ENCODE assay signal across 8 mouse cellular contexts in the genomic region with DNA sequence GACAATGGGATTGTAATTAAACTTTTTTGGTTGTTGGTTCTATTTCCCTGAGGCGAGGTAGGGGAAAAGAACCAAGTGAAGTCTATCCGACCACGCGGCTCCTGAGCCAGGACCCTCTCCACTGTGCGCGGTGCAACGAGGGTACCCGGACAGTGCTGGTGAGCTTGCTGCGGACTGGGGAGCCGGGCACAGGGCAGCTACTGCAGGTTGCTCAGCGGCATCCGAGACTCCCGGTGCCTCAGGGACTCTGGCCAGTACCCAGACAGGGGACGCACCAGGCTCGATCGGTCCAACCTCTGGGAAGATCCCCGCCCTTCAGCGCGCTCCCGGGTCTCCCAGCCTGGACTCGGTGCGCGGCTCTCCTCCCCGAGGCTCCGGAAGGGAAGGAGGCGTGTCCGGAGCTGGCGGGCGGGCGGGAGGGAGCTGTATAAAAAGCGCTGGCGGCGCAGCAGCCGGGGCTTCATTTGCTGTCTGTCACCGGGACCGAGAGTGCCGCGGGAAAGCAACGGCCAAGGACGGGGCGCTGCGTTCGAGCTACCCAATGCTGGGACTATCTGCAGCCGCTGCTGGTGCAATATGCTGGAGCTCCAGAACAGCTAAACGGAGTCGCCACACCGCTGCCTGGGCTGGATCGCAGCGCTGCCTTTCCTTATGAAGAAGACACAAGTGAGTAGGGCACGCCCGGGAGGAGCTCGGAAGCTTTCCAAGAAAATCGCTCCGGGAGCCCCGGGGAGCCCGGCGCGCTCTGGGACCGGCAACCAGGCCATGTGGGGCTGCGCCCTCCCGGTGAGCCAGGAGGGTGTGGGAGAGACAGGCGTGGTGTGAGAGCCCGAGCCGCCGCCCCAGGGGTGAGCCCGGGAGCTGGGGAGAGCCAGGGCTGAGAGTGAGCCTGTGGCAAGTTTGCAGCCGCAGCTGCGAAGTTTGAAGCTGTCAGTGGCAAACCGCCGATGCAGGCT. TPM values are rescaled to one million over a fixed set of nuclear protein-coding genes. Genes with fewer than 3 reads are reported as not detected.
A peak's percentile ranks its signal among the peaks of the same experiment; 100 is the strongest.
DNase-seq lines count a peak whose midpoint lies in the region; ATAC-seq and TF ChIP-seq lines count a peak whose summit lies in the region.

A gene (plus strand): TSS at position 261 of the 956 bp plus-strand sequence.

- no peak for TF ChIP-seq CTCF in liver, adult 2 months (IDR thresholded peaks at IDR 0.05; ENCODE audit: low read depth, low read length)
- TF ChIP-seq CTCF in midbrain, postnatal 0 days (IDR thresholded peaks at IDR 0.05): no peak
- TF ChIP-seq CTCF in stomach, postnatal 0 days (IDR thresholded peaks at IDR 0.05; ENCODE audit: low read depth): no peak

- H3K36me3 ChIP-seq in embryonic facial prominence, embryonic 14.5 days (ENCODE audit: control insufficient read depth, insufficient read depth, low read length): no peaks in the 10 kb centered on the region
- no peaks in the 10 kb centered on the region for H3K36me3 ChIP-seq in heart, embryonic 10.5 days
- H3K36me3 ChIP-seq in kidney, embryonic 14.5 days (ENCODE audit: control insufficient read depth, insufficient read depth, low read length): no peaks in the 10 kb centered on the region
- H3K36me3 ChIP-seq in liver, adult 2 months (ENCODE audit: control insufficient read depth, insufficient read depth, low read length): no peaks in the 10 kb centered on the region
- no peaks in the 10 kb centered on the region for H3K36me3 ChIP-seq in midbrain, postnatal 0 days (ENCODE audit: insufficient read depth, low read length)
- no peaks in the 10 kb centered on the region for H3K36me3 ChIP-seq in stomach, postnatal 0 days (ENCODE audit: control insufficient read depth, insufficient read depth, low read length)

- H3K9ac ChIP-seq in embryonic facial prominence, embryonic 14.5 days (ENCODE audit: low read depth, low read length): peak within 1 kb of the TSS; percentile 60
- peak within 1 kb of the TSS; percentile 69 for H3K9ac ChIP-seq in kidney, embryonic 14.5 days (ENCODE audit: low read depth, low read length)
- H3K9ac ChIP-seq in liver, adult 2 months (ENCODE audit: low read depth, low read length): peak within 1 kb of the TSS; percentile 74
- peak within 1 kb of the TSS; percentile 55 for H3K9ac ChIP-seq in midbrain, postnatal 0 days (replicated peaks; ENCODE audit: low read length, poor library complexity, severe bottlenecking)
- H3K9ac ChIP-seq in stomach, postnatal 0 days (ENCODE audit: low read length): peak within 1 kb of the TSS; percentile 75

- H3K4me2 ChIP-seq in embryonic facial prominence, embryonic 14.5 days (ENCODE audit: low read depth, low read length): peak within 1 kb of the TSS; percentile 73
- H3K4me2 ChIP-seq in kidney, embryonic 14.5 days (replicated peaks; ENCODE audit: low read depth, low read length): peak within 1 kb of the TSS; percentile 63
- H3K4me2 ChIP-seq in midbrain, postnatal 0 days (ENCODE audit: low read depth, low read length, poor library complexity, severe bottlenecking): peak within 1 kb of the TSS; percentile 98
- H3K4me2 ChIP-seq in stomach, postnatal 0 days (replicated peaks; ENCODE audit: low read depth): peak within 1 kb of the TSS; percentile 85

- peak within 1 kb of the TSS; percentile 57 for H3K4me3 ChIP-seq in embryonic facial prominence, embryonic 14.5 days (ENCODE audit: low read depth, low read length)
- peak within 1 kb of the TSS; percentile 87 for H3K4me3 ChIP-seq in heart, embryonic 10.5 days
- H3K4me3 ChIP-seq in kidney, embryonic 14.5 days (ENCODE audit: low read length): peak within 1 kb of the TSS; percentile 64
- peak within 1 kb of the TSS; percentile 85 for H3K4me3 ChIP-seq in liver, adult 2 months (ENCODE audit: insufficient read depth, low read depth, low read length)
- peak within 1 kb of the TSS; percentile 64 for H3K4me3 ChIP-seq in midbrain, postnatal 0 days (ENCODE audit: low read depth, low read length)
- H3K4me3 ChIP-seq in stomach, postnatal 0 days (ENCODE audit: low read depth, low read length): peak within 1 kb of the TSS; percentile 87

- TF ChIP-seq EP300 in stomach, postnatal 0 days (optimal IDR thresholded peaks at IDR 0.05): no peak

- WGBS in embryonic facial prominence, embryonic 14.5 days: under 1% methylated on average over 49 of the region's 70 CpGs
- under 1% methylated on average over 70 of the region's 70 CpGs for WGBS in heart, embryonic 10.5 days
- WGBS in kidney, embryonic 14.5 days: under 1% methylated on average over 56 of the region's 70 CpGs
- under 1% methylated on average over 70 of the region's 70 CpGs for WGBS in liver, adult 2 months
- under 1% methylated on average over 61 of the region's 70 CpGs for whole genome bisulfite sequencing in midbrain, postnatal 0 days
- WGBS in stomach, postnatal 0 days: under 1% methylated on average over 67 of the region's 70 CpGs

- peak within 1 kb of the TSS; percentile 46 for H3K27ac ChIP-seq in embryonic facial prominence, embryonic 14.5 days (replicated peaks; ENCODE audit: low read depth, low read length)
- H3K27ac ChIP-seq in heart, embryonic 10.5 days: peak within 1 kb of the TSS; percentile 89
- no peak within 1 kb of the TSS; the same call in 1 of the 2 replicates for H3K27ac ChIP-seq in kidney, embryonic 14.5 days (ENCODE audit: low read depth, low read length)
- peak within 1 kb of the TSS; percentile 15; the same call in 1 of the 2 replicates for H3K27ac ChIP-seq in liver, adult 2 months (replicated peaks; ENCODE audit: insufficient read depth, low read depth, low read length)
- H3K27ac ChIP-seq in midbrain, postnatal 0 days (ENCODE audit: low read depth, low read length): peak within 1 kb of the TSS; percentile 43; the same call in 1 of the 2 replicates
- peak within 1 kb of the TSS; percentile 91 for H3K27ac ChIP-seq in stomach, postnatal 0 days (replicated peaks)

- no peaks in the 10 kb centered on the region for H3K79me2 ChIP-seq in liver, adult 2 months (ENCODE audit: control insufficient read depth, insufficient read depth, low read length)

- H3K4me1 ChIP-seq in embryonic facial prominence, embryonic 14.5 days (ENCODE audit: control insufficient read depth, insufficient read depth, low read length): peaks cover 6% of the 10 kb centered on the region
- peaks cover 34% of the 10 kb centered on the region for H3K4me1 ChIP-seq in heart, embryonic 10.5 days
- peaks cover 19% of the 10 kb centered on the region for H3K4me1 ChIP-seq in kidney, embryonic 14.5 days (ENCODE audit: control insufficient read depth, insufficient read depth, low read length)
- peaks cover 1% of the 10 kb centered on the region; the same call in 1 of the 2 replicates for H3K4me1 ChIP-seq in liver, adult 2 months (ENCODE audit: control insufficient read depth, insufficient read depth, low read length)
- no peaks in the 10 kb centered on the region for H3K4me1 ChIP-seq in midbrain, postnatal 0 days (ENCODE audit: insufficient read depth, low read length)
- peaks cover 2% of the 10 kb centered on the region; the same call in 1 of the 2 replicates for H3K4me1 ChIP-seq in stomach, postnatal 0 days (replicated peaks; ENCODE audit: control insufficient read depth, insufficient read depth)

- peak; percentile 88 for ATAC-seq in embryonic facial prominence, embryonic 14.5 days (ENCODE audit: low read depth)
- peak; percentile 90 for ATAC-seq in kidney, embryonic 14.5 days (ENCODE audit: low FRiP score, low TSS enrichment)
- ATAC-seq in midbrain, postnatal 0 days (ENCODE audit: low FRiP score): peak; percentile 80
- ATAC-seq in stomach, postnatal 0 days (ENCODE audit: low FRiP score, low TSS enrichment): peak; percentile 87

- peaks cover 18% of the 10 kb centered on the region for H3K27me3 ChIP-seq in embryonic facial prominence, embryonic 14.5 days (replicated peaks; ENCODE audit: control insufficient read depth, insufficient read depth, low read length)
- H3K27me3 ChIP-seq in heart, embryonic 10.5 days (ENCODE audit: insufficient read depth, poor library complexity, severe bottlenecking): no peaks in the 10 kb centered on the region
- H3K27me3 ChIP-seq in kidney, embryonic 14.5 days (ENCODE audit: control insufficient read depth, insufficient read depth, low read length): peaks cover 4% of the 10 kb centered on the region
- no peaks in the 10 kb centered on the region; the same call in 1 of the 2 replicates for H3K27me3 ChIP-seq in liver, adult 2 months (ENCODE audit: control insufficient read depth, insufficient read depth, low read length)
- H3K27me3 ChIP-seq in midbrain, postnatal 0 days (ENCODE audit: insufficient read depth, low read length): peaks cover 35% of the 10 kb centered on the region
- H3K27me3 ChIP-seq in stomach, postnatal 0 days (ENCODE audit: control insufficient read depth, insufficient read depth, low read length): no peaks in the 10 kb centered on the region

- peak; percentile 68 for TF ChIP-seq POLR2A in liver, adult 2 months (IDR thresholded peaks at IDR 0.05; ENCODE audit: extremely low read depth, insufficient read depth, low read length)

- no peaks in the 10 kb centered on the region for H3K9me3 ChIP-seq in embryonic facial prominence, embryonic 14.5 days (ENCODE audit: control insufficient read depth, low read length)
- no peaks in the 10 kb centered on the region for H3K9me3 ChIP-seq in heart, embryonic 10.5 days
- H3K9me3 ChIP-seq in kidney, embryonic 14.5 days (ENCODE audit: control insufficient read depth, low read length): no peaks in the 10 kb centered on the region
- no peaks in the 10 kb centered on the region for H3K9me3 ChIP-seq in midbrain, postnatal 0 days (ENCODE audit: low read length)
- H3K9me3 ChIP-seq in stomach, postnatal 0 days (ENCODE audit: control insufficient read depth, low read length): no peaks in the 10 kb centered on the region

- peak; percentile 52 to 68 for DNase-seq in left cerebral cortex, adult 18-20 months (ENCODE audit: low spot score in 2 of 2)
- DNase-seq in left cerebral cortex, adult 11 months (ENCODE audit: low spot score): no peak
- peak; percentile 86 for DNase-seq in embryonic facial prominence, embryonic 14.5 days (ENCODE audit: low spot score)
- peak; percentile 92 for DNase-seq in heart, embryonic 10.5 days (ENCODE audit: low spot score)
- DNase-seq in liver, adult 2 months (ENCODE audit: extremely low read depth, low read depth, low spot score): peak; percentile 27
- peak; percentile 73 for DNase-seq in midbrain, postnatal 0 days (ENCODE audit: low spot score)
- peak; percentile 91 for DNase-seq in stomach, postnatal 0 days (ENCODE audit: low spot score)

RNA-seq across cellular contexts. Expression of the gene that starts here (rescaled TPM):
- 10 to 100 TPM; 50.7 to 53.3 TPM for total RNA-seq in left cerebral cortex, adult 18-20 months (2021)
- polyA plus RNA-seq in embryonic facial prominence, embryonic 14.5 days (2014; fragmentation: Nextera tagmentation; extraction: Ambion mirVana): 36.5 and 40.2 TPM in 2 replicates
- 14.9 and 22.2 TPM in 2 replicates for polyA plus RNA-seq in heart, embryonic 10.5 days (2016; fragmentation: Nextera tagmentation; extraction: Ambion mirVana)
- polyA plus RNA-seq in kidney, embryonic 14.5 days (2014; fragmentation: Nextera tagmentation; extraction: Ambion mirVana): 16.7 and 35.2 TPM in 2 replicates
- 2.5 and 5.5 TPM in 2 replicates for total RNA-seq in liver, adult 2 months (2014; rRNA removed)
- 2.0 and 2.4 TPM in 2 replicates for polyA plus RNA-seq in liver, adult 2 months (2012; rRNA removed)
- 35.0 and 57.3 TPM in 2 replicates for total RNA-seq in midbrain, postnatal 0 days (2014; rRNA removed)
- polyA plus RNA-seq in midbrain, postnatal 0 days (2015; fragmentation: Nextera tagmentation; extraction: Ambion mirVana): 31.4 and 50.9 TPM in 2 replicates
- 13.9 and 20.6 TPM in 2 replicates for polyA plus RNA-seq in stomach, postnatal 0 days (2015; fragmentation: Nextera tagmentation; extraction: Ambion mirVana)
